Mouse (Mus musculus) left cerebral cortex, adult 18-20 months (tissue): ENCODE measurements around the gene Zfp235. TPM values are rescaled to one million over a fixed set of nuclear protein-coding genes. Genes with fewer than 3 reads are reported as not detected.

ENCODE experiments used
- DNase-seq, 2 experiments: peaks; one replicate each; pipeline ENCODE4 v3.0.0; 2021 to 2022; ENCODE audit warnings: low spot score in 2 of 2, mixed read lengths in 1 of 2
- total RNA-seq, 2 experiments: library from RNA; stranded (reverse); gene quantifications; 2 replicates each; pipeline ENCODE4 v1.2.3; 2021

Zfp235 gene
- total RNA-seq, 2 experiments from 2014 or later = 22.2 to 22.8 TPM

- DNase-seq = no peak
Observed at GRCm38 (mm10) chr7:24191361-24191760, 57.4 kb downstream of the Zfp235 start.

Other genes starting within 250 kb of the Zfp235 start
- not detected for gene Vmn1r178, start 242.2 kb upstream of the Zfp235 start, total RNA-seq
- gene Vmn1r179, start 207.2 kb upstream of the Zfp235 start, total RNA-seq = not detected
- not detected for gene Vmn1r180, start 183.5 kb upstream of the Zfp235 start, total RNA-seq
- gene Vmn1r181, start 159.6 kb upstream of the Zfp235 start, total RNA-seq = not detected
- gene V1rd19, start 132.5 kb upstream of the Zfp235 start, total RNA-seq = not detected
- not detected for gene Vmn1r183, start 80.9 kb upstream of the Zfp235 start, total RNA-seq
- 10 to 100 TPM; 61.0 to 67.4 TPM for gene Zfp180, start 52.2 kb upstream of the Zfp235 start, total RNA-seq
- 10 to 100 TPM; 11.2 to 11.8 TPM for gene Zfp112, start 21.9 kb upstream of the Zfp235 start, total RNA-seq
- gene Zfp114, start 40.9 kb downstream of the Zfp235 start, total RNA-seq = 1 to 10 TPM; 3.2 to 3.7 TPM
- 10 to 100 TPM; 12.7 to 13.5 TPM for gene Zfp111, start 77.3 kb downstream of the Zfp235 start, total RNA-seq
- gene Zfp109, start 103.4 kb downstream of the Zfp235 start, total RNA-seq = 10 to 100 TPM; 10.2 to 12.1 TPM
- gene Zfp108, start 120.6 kb downstream of the Zfp235 start, total RNA-seq = 1 to 10 TPM; 7.7 to 8.4 TPM
- 10 to 100 TPM; 11.6 to 12.7 TPM for gene Zfp93, start 136.3 kb downstream of the Zfp235 start, total RNA-seq
- 10 to 100 TPM; 19.7 to 21.9 TPM for gene Zfp61, start 167.1 kb downstream of the Zfp235 start, total RNA-seq
- 10 to 100 TPM; 12.2 to 14.1 TPM for gene Zfp94, start 182.5 kb downstream of the Zfp235 start, total RNA-seq
- gene Tescl, start 199.8 kb downstream of the Zfp235 start, total RNA-seq = not detected
- gene Lypd5, start 215.0 kb downstream of the Zfp235 start, total RNA-seq = not detected
- under 1 TPM; 0.19 to 0.45 TPM for gene Kcnn4, start 236.1 kb downstream of the Zfp235 start, total RNA-seq